Mouse (Mus musculus) lung, embryonic 14.5 days (tissue): Measurements from ENCODE around the gene Pcyt2. TPM values are rescaled to one million over a fixed set of nuclear protein-coding genes. Genes with fewer than 3 reads are reported as not detected.

ENCODE experiments used
- ATAC-seq: fragments of 200-750 bp; cut with Nextera tagmentation; 2 replicates; pipeline ENCODE4 v1.8.0; 2017; ENCODE audit warnings: mild to moderate bottlenecking, moderate TSS enrichment, moderate library complexity; ENCODE audit not compliant: insufficient read depth
- DNase-seq: peaks from one replicate; pipeline ENCODE4 v3.0.0-alpha.2; 2015
- H3K27ac ChIP-seq: fragments of 300-500 bp; sonication (generic); 2 replicates; pipeline ENCODE4 v1.5.1; 2014; ENCODE audit warnings: low read depth, mild to moderate bottlenecking, moderate library complexity
- H3K27me3 ChIP-seq: fragments of 300-500 bp; sonication (generic); 2 replicates; pipeline ENCODE4 v1.6.1; 2014; ENCODE audit warnings: low read length, control low read depth; ENCODE audit not compliant: insufficient read depth
- H3K36me3 ChIP-seq: fragments of 300-500 bp; sonication (generic); 2 replicates; pipeline ENCODE4 v1.6.1; 2014; ENCODE audit warnings: control low read depth; ENCODE audit not compliant: insufficient read depth
- H3K4me1 ChIP-seq: fragments of 300-500 bp; sonication (generic); 2 replicates; pipeline ENCODE4 v1.6.1; 2014; ENCODE audit warnings: antibody characterized with exemption, control low read depth; ENCODE audit not compliant: insufficient read depth
- H3K4me2 ChIP-seq: fragments of 300-500 bp; sonication (generic); 2 replicates; pipeline ENCODE4 v1.6.1; 2014; ENCODE audit warnings: mild to moderate bottlenecking
- H3K4me3 ChIP-seq: fragments of 300-500 bp; sonication (generic); 2 replicates; pipeline ENCODE4 v1.5.1; 2014; ENCODE audit warnings: low read depth, low read length
- H3K9ac ChIP-seq: fragments of 300-500 bp; sonication (generic); 2 replicates; pipeline ENCODE4 v1.6.1; 2014
- H3K9me3 ChIP-seq: fragments of 300-500 bp; sonication (generic); 2 replicates; pipeline ENCODE4 v1.6.1; 2016; ENCODE audit warnings: low read depth, low read length, control low read depth
- CTCF ChIP-seq: IDR thresholded peaks from 2 replicates; pipeline ENCODE4 v1.5.1; 2016; ENCODE audit warnings: antibody characterized with exemption, low read depth
- WGBS: fragments of 180-500 bp; shearing (Covaris S2); extraction: QIAGEN DNeasy Blood & Tissue Kit; methylation state at CpG from one replicate; pipeline ENCODE4 v1.1.7; 2014; 5-methylcytosine and 5-hydroxymethylcytosine counted together
- polyA plus RNA-seq: library from polyadenylated mRNA; unstranded; fragments of >200 nt; fragmentation: Nextera tagmentation; extraction: Ambion mirVana; gene quantifications from 2 replicates; pipeline ENCODE4 v1.2.1, GENCODE M21; 2014

Gene Pcyt2
- polyA plus RNA-seq, 1 experiment from 2014 or later, result 99.5 TPM

DNA sequence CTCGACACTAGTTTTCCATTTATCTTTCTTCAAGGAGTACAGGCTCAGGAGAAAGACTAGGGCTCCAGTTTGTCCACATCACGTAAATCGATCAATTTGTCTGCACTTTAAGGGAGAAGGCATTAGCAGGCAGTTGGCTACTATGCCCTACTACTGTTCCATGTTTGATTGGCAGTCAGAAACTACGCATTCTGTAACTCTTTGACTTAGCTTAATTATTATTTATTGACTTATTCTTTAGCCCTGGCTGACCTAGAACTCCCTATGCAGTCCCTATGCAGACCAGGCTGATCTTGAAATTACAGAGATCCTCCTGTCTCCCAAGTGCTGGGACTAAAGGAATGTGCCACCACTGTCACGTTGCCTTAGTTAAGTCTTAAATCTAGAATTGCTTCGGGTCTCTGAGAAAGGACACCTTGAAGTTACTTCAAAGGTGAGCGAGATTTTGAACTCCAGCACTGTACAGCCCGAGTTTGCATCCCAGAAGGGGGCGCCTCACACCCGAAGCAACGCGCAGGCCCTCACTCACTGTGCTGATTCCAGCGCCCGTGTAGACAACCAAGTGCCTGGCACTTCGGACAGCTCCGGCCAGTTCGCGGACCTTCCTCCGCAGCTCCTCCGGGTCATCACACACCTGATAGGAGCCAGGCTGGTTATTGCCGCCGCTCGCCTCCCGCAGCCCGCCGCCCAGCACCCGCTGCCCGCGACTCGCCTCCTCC lies 6.4 kb upstream of the Pcyt2 start:
- H3K27ac ChIP-seq, result peak overlapping the region; percentile 77
- TF ChIP-seq CTCF, result peak; percentile 63
- H3K4me1 ChIP-seq, result peaks cover 3% of the 10 kb centered on the region; the same call in 1 of the 2 replicates
- peaks cover 66% of the 10 kb centered on the region for H3K36me3 ChIP-seq
- H3K9ac ChIP-seq, result peak overlapping the region; percentile 63
- no peaks in the 10 kb centered on the region for H3K27me3 ChIP-seq
- DNase-seq (peak; percentile 78), ATAC-seq (peak; percentile 81)
- 11% methylated on average over 30 of the region's 30 CpGs for WGBS
- H3K4me3 ChIP-seq, result peak overlapping the region; percentile 96
- H3K9me3 ChIP-seq, result no peaks in the 10 kb centered on the region
- H3K4me2 ChIP-seq, result peak overlapping the region; percentile 99

DNA sequence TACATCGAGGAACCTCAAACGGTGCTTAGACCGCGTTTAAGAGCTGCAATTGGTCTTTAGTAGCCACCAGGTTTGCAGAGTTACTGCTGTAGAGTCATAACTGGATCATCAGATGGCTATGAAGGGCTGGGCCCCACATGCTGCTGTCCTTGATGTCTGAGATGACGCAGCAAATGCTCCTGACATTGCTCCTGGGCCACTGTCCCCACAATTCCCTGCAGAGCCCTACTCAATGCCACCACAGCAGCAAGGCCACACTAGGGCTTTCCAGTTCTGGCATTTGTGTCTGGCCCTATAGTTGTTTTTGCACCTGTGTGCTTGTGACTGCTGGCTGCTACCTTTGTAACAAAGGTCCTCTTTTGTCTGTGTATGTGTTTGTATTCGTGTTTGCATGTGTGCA lies 5.1 kb upstream of the Pcyt2 start:
- Histone ChIP-seq H3K4me3 (no peak overlapping the region), H3K36me3 (peaks cover 67% of the 10 kb centered on the region), H3K9me3 (no peaks in the 10 kb centered on the region), H3K9ac (no peak overlapping the region), H3K4me1 (peaks cover 3% of the 10 kb centered on the region; the same call in 1 of the 2 replicates), H3K27me3 (no peaks in the 10 kb centered on the region), H3K27ac (no peak overlapping the region), H3K4me2 (no peak overlapping the region)
- no peak for DNase-seq
- no peak for ATAC-seq
- no peak for TF ChIP-seq CTCF
- 89% methylated on average over 6 of the region's 6 CpGs for WGBS

DNA sequence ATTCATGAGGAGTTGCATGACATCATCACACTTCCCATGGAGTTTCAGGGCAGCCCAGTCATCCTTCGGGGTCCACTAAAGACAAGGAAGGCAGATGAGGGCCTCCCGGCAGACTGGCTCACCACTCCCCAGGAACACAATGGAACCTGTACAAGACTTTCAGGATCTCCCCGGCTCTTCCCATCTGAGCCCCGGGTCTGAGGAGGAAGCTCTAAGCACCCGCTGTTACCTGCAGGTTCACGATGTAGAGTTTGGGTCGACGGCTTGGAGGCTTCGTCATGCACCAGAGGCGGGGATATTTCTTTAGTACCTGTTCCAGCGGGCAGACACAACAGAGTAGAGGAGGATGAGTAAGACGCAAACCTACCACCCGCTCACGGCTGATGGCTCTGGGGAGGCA lies 2.5 kb upstream of the Pcyt2 start:
- ATAC-seq, result no peak
- DNase-seq, result no peak
- Histone ChIP-seq H3K9me3 (no peaks in the 10 kb centered on the region), H3K36me3 (peaks cover 61% of the 10 kb centered on the region), H3K27ac (no peak overlapping the region), H3K4me1 (peaks cover 6% of the 10 kb centered on the region; the same call in 1 of the 2 replicates), H3K4me3 (no peak overlapping the region), H3K4me2 (no peak overlapping the region), H3K9ac (no peak overlapping the region), H3K27me3 (no peaks in the 10 kb centered on the region)
- 90% methylated on average over 14 of the region's 14 CpGs for WGBS
- no peak for TF ChIP-seq CTCF

DNA sequence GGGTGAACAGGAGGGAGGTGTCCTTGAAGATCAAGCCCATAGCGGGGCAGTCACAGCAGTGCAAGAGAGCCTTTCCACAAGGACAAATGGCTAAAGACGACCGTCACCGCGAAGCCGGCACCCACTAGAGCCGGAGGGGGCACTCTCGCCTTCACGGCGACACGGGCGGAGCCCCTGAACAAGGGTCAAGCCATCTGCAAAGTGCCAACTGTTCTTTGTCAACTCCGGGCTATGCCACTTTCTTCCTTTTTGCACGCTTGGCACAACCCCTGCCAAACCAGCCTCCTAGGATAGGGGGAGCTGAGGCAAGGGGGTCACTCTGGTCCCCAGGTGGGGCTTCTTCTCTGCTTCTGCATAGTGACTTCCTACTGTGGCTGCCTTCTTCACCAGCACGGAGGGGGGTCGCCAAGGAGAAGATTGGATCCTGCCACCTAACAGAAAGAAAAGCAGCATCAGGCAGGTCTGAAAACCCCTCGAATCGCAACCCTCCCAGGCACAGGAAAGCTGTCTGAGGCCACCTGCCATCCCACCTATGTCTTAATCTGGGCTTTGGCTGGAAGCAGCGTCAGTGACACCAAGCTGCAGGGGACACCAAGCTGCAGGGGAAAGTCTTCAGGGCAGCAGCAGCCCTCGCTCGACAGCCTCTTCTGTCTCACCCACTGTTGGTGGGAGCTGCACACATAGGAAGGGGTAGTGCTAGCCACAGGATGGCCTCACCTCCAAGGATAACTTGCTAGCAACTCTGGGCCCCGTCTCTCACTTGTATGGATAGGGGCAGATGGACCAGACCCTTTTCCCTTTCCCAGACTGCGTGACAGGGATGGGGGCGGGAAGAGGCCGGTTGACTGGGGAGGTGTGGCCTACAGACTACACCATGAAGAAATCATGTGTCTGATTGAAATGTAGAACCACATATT lies 1.1 kb upstream of the Pcyt2 start:
- Histone ChIP-seq H3K4me2 (no peak overlapping the region), H3K27me3 (no peaks in the 10 kb centered on the region), H3K4me3 (no peak overlapping the region), H3K9me3 (no peaks in the 10 kb centered on the region), H3K4me1 (peaks cover 4% of the 10 kb centered on the region; the same call in 1 of the 2 replicates), H3K9ac (no peak overlapping the region), H3K36me3 (peaks cover 71% of the 10 kb centered on the region), H3K27ac (no peak overlapping the region)
- no peak for TF ChIP-seq CTCF
- 91% methylated on average over 25 of the region's 25 CpGs for WGBS
- ATAC-seq, result no peak
- no peak for DNase-seq

DNA sequence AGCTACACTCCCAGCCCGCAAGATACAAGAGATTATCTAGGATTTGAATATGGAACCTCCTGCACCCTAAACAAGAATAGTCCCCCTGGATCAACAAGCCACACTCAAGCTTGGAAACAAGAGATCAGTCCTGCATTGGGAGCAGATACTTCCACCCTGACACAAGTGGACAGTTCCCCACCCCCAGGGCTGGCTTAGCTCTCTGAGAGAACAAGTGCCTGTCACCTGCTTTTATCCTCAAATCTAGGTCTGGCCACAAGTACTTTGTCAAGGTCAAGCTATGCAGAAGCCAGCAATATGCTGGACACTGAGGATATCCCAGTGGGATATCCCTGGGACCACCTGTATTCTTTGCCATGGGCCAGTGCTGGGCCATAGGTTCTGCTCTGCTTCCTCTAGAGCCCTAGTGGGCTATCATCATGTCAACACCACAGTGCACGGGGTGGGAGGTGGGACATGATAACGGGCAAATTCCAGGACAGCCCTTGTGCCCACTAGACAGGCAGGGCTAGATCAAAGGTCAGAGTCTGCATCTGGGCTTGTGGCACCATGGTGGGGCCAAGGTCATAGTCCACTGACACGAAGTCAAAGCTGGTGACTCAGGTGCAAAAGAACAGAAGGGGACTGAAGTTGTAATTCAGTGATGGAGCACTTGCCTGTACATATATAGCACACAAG lies 980 bp downstream of the Pcyt2 start:
- peak overlapping the region; percentile 87 for H3K4me3 ChIP-seq
- H3K27me3 ChIP-seq, result no peaks in the 10 kb centered on the region
- no peak for TF ChIP-seq CTCF
- H3K9me3 ChIP-seq, result no peaks in the 10 kb centered on the region
- 41% methylated on average over 4 of the region's 4 CpGs for WGBS
- ATAC-seq (no peak), DNase-seq (no peak)
- peak overlapping the region; percentile 92 for H3K4me2 ChIP-seq
- H3K27ac ChIP-seq, result no peak overlapping the region
- peaks cover 72% of the 10 kb centered on the region for H3K36me3 ChIP-seq
- H3K4me1 ChIP-seq, result peaks cover 4% of the 10 kb centered on the region; the same call in 1 of the 2 replicates
- H3K9ac ChIP-seq, result peak overlapping the region; percentile 74

DNA sequence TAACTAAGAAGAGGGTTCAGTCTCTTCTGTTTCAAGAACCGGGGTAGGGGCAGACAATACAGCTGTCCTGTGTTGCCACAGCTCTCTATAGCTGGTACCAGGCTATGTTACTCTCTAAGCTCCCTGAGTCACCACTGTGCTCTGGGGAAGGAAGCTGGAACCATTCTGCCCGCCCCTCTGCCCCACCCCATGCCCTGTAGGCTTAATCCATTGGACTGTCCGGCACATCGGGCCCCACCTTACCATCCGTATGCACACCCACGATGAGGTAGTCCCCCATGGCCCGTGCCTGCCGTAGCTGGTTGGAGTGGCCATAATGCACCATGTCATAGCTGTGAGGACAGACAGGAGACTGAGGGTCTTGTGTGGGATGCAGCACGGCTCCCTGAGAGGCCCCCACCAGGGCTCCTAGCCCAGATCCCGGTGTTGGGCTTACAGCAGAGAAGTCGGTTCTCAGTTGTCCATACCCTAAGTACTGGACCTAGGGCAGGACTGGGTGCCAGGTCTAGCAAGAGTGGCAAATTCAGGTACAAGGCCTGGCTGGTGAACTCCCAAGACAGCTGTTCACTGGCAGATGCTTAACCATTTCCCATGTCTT lies 2.0 kb downstream of the Pcyt2 start:
- Histone ChIP-seq H3K4me2 (no peak overlapping the region), H3K4me3 (no peak overlapping the region), H3K9me3 (no peaks in the 10 kb centered on the region), H3K4me1 (peaks cover 4% of the 10 kb centered on the region; the same call in 1 of the 2 replicates), H3K27me3 (no peaks in the 10 kb centered on the region), H3K36me3 (peaks cover 74% of the 10 kb centered on the region), H3K27ac (no peak overlapping the region), H3K9ac (no peak overlapping the region)
- DNase-seq, result no peak
- no peak for ATAC-seq
- no peak for TF ChIP-seq CTCF
- WGBS, result 90% methylated on average over 11 of the region's 11 CpGs
